Mouse (Mus musculus) testis, adult 2 months (tissue): ENCODE measurements around the gene Elovl6. TPM values are rescaled to one million over a fixed set of nuclear protein-coding genes. Genes with fewer than 3 reads are reported as not detected.
A peak's percentile ranks its signal among the peaks of the same experiment; 100 is the strongest.

Experiments used
- H3K27ac ChIP-seq: fragments of 200-500 bp; 2 replicates; pipeline ENCODE4 v1.5.1; 2012; ENCODE audit warnings: low read depth, low read length; ENCODE audit not compliant: control insufficient read depth, insufficient read depth
- H3K27me3 ChIP-seq: fragments of 200-500 bp; 2 replicates; pipeline ENCODE4 v1.6.1; 2012; ENCODE audit warnings: mild to moderate bottlenecking, low read length, moderate library complexity; ENCODE audit not compliant: control insufficient read depth, insufficient read depth
- H3K36me3 ChIP-seq: fragments of 200-500 bp; 2 replicates; pipeline ENCODE4 v1.6.1; 2012; ENCODE audit warnings: mild to moderate bottlenecking, low read length; ENCODE audit not compliant: control insufficient read depth, insufficient read depth
- H3K4me1 ChIP-seq: fragments of 200-500 bp; 2 replicates; pipeline ENCODE4 v1.6.1; 2012; ENCODE audit warnings: low read length; ENCODE audit not compliant: control insufficient read depth, insufficient read depth
- H3K4me3 ChIP-seq: fragments of 200-500 bp; 2 replicates; pipeline ENCODE4 v1.5.1; 2012; ENCODE audit warnings: low read depth, mild to moderate bottlenecking, low read length, moderate library complexity, mixed read lengths; ENCODE audit not compliant: control insufficient read depth
- CTCF ChIP-seq: fragments of 200-500 bp; IDR thresholded peaks from 2 replicates; pipeline ENCODE4 v1.5.1; 2012; ENCODE audit warnings: low read depth, mild to moderate bottlenecking, inconsistent platforms, low read length, moderate library complexity; ENCODE audit not compliant: control insufficient read depth, insufficient read depth, insufficient replicate concordance
- POLR2A ChIP-seq: fragments of 200-500 bp; IDR thresholded peaks from 2 replicates; pipeline ENCODE4 v1.6.1; 2012; ENCODE audit warnings: low read depth, mild to moderate bottlenecking, inconsistent platforms, low read length, moderate library complexity; ENCODE audit not compliant: control insufficient read depth
- polyA plus RNA-seq: library from polyadenylated mRNA; depleted of rRNA; stranded (reverse); fragments of >200 nt; gene quantifications from 2 replicates; pipeline ENCODE4 v1.2.3, GENCODE M21; 2012

The Elovl6 gene
- polyA plus RNA-seq, 1 experiment, result 13.3 TPM

DNA sequence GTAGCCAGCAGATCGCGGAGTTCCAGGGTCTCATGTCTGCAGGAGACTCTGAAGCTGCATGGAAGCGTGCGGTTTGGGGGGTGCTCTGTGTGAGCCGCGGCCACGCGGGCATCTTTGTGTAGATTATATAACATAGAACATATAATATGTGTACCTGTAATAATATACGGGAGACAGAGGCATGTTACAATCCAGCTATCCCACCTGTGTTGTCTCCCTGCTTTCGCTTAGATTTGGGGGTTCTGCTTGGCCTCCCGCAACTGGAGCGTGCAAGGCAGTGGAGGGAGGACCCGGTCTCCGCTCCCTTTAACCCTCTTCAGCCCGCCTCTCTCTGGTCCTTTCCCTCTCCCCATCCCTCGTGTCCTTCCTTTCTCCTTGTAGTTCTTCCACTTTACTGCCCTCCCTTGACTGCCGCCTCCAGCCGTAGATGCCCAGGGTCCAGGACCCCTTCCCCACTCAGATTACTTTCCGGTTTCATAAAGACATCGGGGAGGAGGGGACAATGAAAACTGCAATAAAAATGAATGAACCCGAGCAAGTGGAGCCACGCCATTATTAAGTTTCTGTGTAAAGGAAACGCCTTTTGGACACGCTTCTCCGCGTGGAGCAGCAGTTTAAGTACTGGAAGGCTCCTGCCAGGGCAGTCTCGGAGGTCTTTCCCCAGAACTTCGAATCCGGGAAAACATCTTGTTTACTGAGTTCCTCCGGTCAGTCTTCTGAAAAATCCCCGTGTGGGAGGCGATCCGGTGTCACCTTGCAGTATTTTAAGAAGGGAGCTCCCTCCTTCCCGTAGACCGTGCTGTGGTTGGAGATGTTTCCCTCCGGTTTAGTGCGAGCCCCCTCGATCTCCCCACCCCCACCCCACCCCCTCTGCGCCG is 949 bp downstream of the Elovl6 start:
- no peaks in the 10 kb centered on the region for H3K36me3 ChIP-seq
- peak overlapping the region; percentile 48 for H3K4me3 ChIP-seq
- H3K27me3 ChIP-seq, result peaks cover 2% of the 10 kb centered on the region
- H3K27ac ChIP-seq, result no peak overlapping the region
- no peak for TF ChIP-seq POLR2A
- no peak for TF ChIP-seq CTCF
- H3K4me1 ChIP-seq, result peaks cover 15% of the 10 kb centered on the region

GRCm38 (mm10) chr3:129533743-129534530 is 1.8 kb downstream of the Elovl6 start:
- peaks cover 15% of the 10 kb centered on the region for H3K4me1 ChIP-seq
- peaks cover 2% of the 10 kb centered on the region for H3K27me3 ChIP-seq
- peak overlapping the region; percentile 48 for H3K4me3 ChIP-seq
- TF ChIP-seq CTCF (no peak), POLR2A (no peak)
- no peaks in the 10 kb centered on the region for H3K36me3 ChIP-seq
- H3K27ac ChIP-seq, result no peak overlapping the region

GRCm38 (mm10) chr3:129535444-129535843 is 3.3 kb downstream of the Elovl6 start:
- Histone ChIP-seq H3K27ac (no peak overlapping the region), H3K4me1 (peaks cover 15% of the 10 kb centered on the region)

GRCm38 (mm10) chr3:129536109-129536508 is 4.0 kb downstream of the Elovl6 start:
- peaks cover 2% of the 10 kb centered on the region for H3K27me3 ChIP-seq
- peak overlapping the region; percentile 6; the same call in 1 of the 2 replicates for H3K4me3 ChIP-seq
- TF ChIP-seq POLR2A (peak; percentile 25; the same call in 1 of the 2 replicates), CTCF (no peak)
- peaks cover 15% of the 10 kb centered on the region for H3K4me1 ChIP-seq
- H3K27ac ChIP-seq, result no peak overlapping the region; the same call in 1 of the 2 replicates
- H3K36me3 ChIP-seq, result no peaks in the 10 kb centered on the region

More at GRCm38 (mm10) chr3:129535444-129535843, 3.3 kb downstream of the Elovl6 start:
- no peaks in the 10 kb centered on the region for H3K36me3 ChIP-seq
- TF ChIP-seq CTCF (no peak), POLR2A (no peak)
- no peak overlapping the region for H3K4me3 ChIP-seq
- H3K27me3 ChIP-seq, result peaks cover 2% of the 10 kb centered on the region

DNA sequence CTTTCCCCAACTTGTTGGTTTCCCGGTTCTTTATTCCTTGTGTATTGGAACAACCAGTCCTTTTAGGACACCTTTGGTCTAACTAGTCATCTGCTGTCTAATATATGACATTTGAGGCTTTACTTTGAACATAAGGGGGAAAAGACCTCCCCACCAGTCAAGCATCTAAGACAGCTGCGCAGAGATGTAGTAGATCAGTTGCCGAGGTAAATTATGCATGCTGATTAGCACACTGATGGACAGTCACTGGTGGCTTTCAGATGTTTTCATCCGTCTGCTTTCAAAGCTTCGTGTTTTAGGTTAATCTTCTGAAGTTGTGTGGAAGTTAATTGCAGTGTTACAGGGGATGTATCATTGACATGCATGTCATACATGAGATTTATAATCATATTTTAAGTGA is 5.8 kb downstream of the Elovl6 start:
- no peak overlapping the region for H3K27ac ChIP-seq
- H3K4me1 ChIP-seq, result peaks cover 8% of the 10 kb centered on the region
- H3K27me3 ChIP-seq, result peaks cover 2% of the 10 kb centered on the region
- no peak overlapping the region for H3K4me3 ChIP-seq
- no peak for TF ChIP-seq POLR2A
- TF ChIP-seq CTCF, result no peak
- H3K36me3 ChIP-seq, result no peaks in the 10 kb centered on the region

- TF ChIP-seq POLR2A (no peak), CTCF (no peak)
- H3K27ac ChIP-seq, result no peak overlapping the region
- H3K4me3 ChIP-seq, result no peak overlapping the region
- H3K36me3 ChIP-seq, result no peaks in the 10 kb centered on the region
- no peaks in the 10 kb centered on the region for H3K27me3 ChIP-seq
- peaks cover 3% of the 10 kb centered on the region for H3K4me1 ChIP-seq
These were observed 8.7 kb downstream of the Elovl6 start for GRCm38 (mm10) chr3:129540882-129541281.

- H3K36me3 ChIP-seq, result no peaks in the 10 kb centered on the region
- H3K27ac ChIP-seq, result no peak overlapping the region
- H3K4me1 ChIP-seq, result no peaks in the 10 kb centered on the region; the same call in 1 of the 2 replicates
- H3K4me3 ChIP-seq, result no peak overlapping the region
- H3K27me3 ChIP-seq, result no peaks in the 10 kb centered on the region
- TF ChIP-seq POLR2A, result no peak
- TF ChIP-seq CTCF, result no peak
These were observed 9.3 kb downstream of the Elovl6 start for GRCm38 (mm10) chr3:129541456-129541855.

- Histone ChIP-seq H3K27me3 (no peaks in the 10 kb centered on the region), H3K27ac (no peak overlapping the region), H3K4me1 (no peaks in the 10 kb centered on the region; the same call in 1 of the 2 replicates), H3K4me3 (no peak overlapping the region), H3K36me3 (no peaks in the 10 kb centered on the region)
- no peak for TF ChIP-seq CTCF
- no peak for TF ChIP-seq POLR2A
These were observed 11.2 kb downstream of the Elovl6 start for GRCm38 (mm10) chr3:129543376-129543775.
